Mouse (Mus musculus) heart, embryonic 16.5 days (tissue): Measurements from ENCODE around the gene a. TPM values are rescaled to one million over a fixed set of nuclear protein-coding genes. Genes with fewer than 3 reads are reported as not detected.
"Not testable (repeated sequence)": the region's sequence is repeated elsewhere in the genome, so short reads cannot be mapped to it uniquely, and the experiment has no call there.

Source experiments
- ATAC-seq: fragments of 200-750 bp; cut with Nextera tagmentation; replicated peaks from 2 replicates; pipeline ENCODE4 v1.8.0; 2017; ENCODE audit warnings: moderate number of reproducible peaks; ENCODE audit not compliant: insufficient read depth, low FRiP score; ENCODE audit errors: extremely low read depth
- H3K27ac ChIP-seq: fragments of 300-500 bp; sonication (generic); 2 replicates; pipeline ENCODE4 v1.5.1; 2014; ENCODE audit warnings: mild to moderate bottlenecking, low read length, control low read depth, moderate library complexity
- H3K27me3 ChIP-seq: fragments of 300-500 bp; sonication (generic); 2 replicates; pipeline ENCODE4 v1.6.1; 2014; ENCODE audit warnings: low read length, mixed read lengths; ENCODE audit not compliant: control insufficient read depth, insufficient read depth
- H3K36me3 ChIP-seq: fragments of 300-500 bp; sonication (generic); 2 replicates; pipeline ENCODE4 v1.6.1; 2014; ENCODE audit not compliant: control insufficient read depth, insufficient read depth
- H3K4me1 ChIP-seq: fragments of 300-500 bp; sonication (generic); 2 replicates; pipeline ENCODE4 v1.6.1; 2014; ENCODE audit warnings: low read length, mixed read lengths; ENCODE audit not compliant: control insufficient read depth, insufficient read depth
- H3K4me2 ChIP-seq: fragments of 300-500 bp; sonication (generic); 2 replicates; pipeline ENCODE4 v1.6.1; 2014; ENCODE audit warnings: low read depth, mild to moderate bottlenecking, control low read depth, low read length
- H3K4me3 ChIP-seq: fragments of 300-500 bp; sonication (generic); 2 replicates; pipeline ENCODE4 v1.5.1; 2014; ENCODE audit warnings: mild to moderate bottlenecking, control low read depth, low read length
- H3K9ac ChIP-seq: fragments of 300-500 bp; sonication (generic); 2 replicates; pipeline ENCODE4 v1.6.1; 2014; ENCODE audit warnings: low read length, control low read depth
- H3K9me3 ChIP-seq: fragments of 300-500 bp; sonication (generic); replicated peaks from 2 replicates; pipeline ENCODE4 v1.6.1; 2016; ENCODE audit warnings: low read length; ENCODE audit not compliant: control insufficient read depth
- WGBS: fragments of 180-500 bp; shearing (Covaris S2); extraction: QIAGEN DNeasy Blood & Tissue Kit; methylation state at CpG from one replicate; pipeline ENCODE4 v1.1.7; 2014; 5-methylcytosine and 5-hydroxymethylcytosine counted together
- polyA plus RNA-seq: library from polyadenylated mRNA; unstranded; fragments of >200 nt; fragmentation: Nextera tagmentation; extraction: Ambion mirVana; gene quantifications from 2 replicates; pipeline ENCODE4 v1.2.1, GENCODE M21; 2015

Gene a
- polyA plus RNA-seq, 1 experiment from 2014 or later = 0.93 TPM

DNA sequence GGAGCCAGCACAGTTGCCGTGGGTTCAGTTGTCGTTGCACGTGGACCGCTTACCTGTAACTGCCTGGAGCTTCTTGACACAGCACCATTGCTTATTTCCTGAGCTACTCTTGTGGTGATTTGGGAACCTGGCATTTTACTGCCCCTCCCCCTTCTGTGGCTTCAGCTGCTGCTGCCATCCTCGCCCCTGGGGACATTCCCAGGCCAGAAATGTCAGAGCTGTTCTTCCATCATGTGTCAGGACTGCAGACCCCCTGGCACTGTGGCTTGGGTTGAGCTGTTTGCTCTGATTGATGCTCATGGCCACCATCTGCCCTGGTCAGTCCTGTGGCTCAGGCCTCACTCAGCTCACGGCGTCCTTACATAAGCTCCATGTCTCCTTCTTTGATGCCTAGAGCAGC, 129.7 kb downstream of the a start:
- no peaks in the 10 kb centered on the region for H3K36me3 ChIP-seq
- H3K4me2 ChIP-seq = no peak overlapping the region
- no peaks in the 10 kb centered on the region for H3K4me1 ChIP-seq
- H3K27me3 ChIP-seq = no peaks in the 10 kb centered on the region
- ATAC-seq = no peak
- 84% methylated on average over 7 of the region's 7 CpGs for WGBS
- H3K9ac ChIP-seq = no peak overlapping the region
- H3K27ac ChIP-seq = no peak overlapping the region
- no peaks in the 10 kb centered on the region for H3K9me3 ChIP-seq
- H3K4me3 ChIP-seq = no peak overlapping the region

- H3K27ac ChIP-seq, H3K4me2 ChIP-seq, H3K9me3 ChIP-seq, H3K9ac ChIP-seq, H3K4me3 ChIP-seq, ATAC-seq, H3K27me3 ChIP-seq, H3K36me3 ChIP-seq, H3K4me1 ChIP-seq: not testable (repeated sequence)
- no CpG with 5 or more reads among the region's 4 CpGs for WGBS
These were observed 130.9 kb downstream of the a start for GRCm38 (mm10) chr2:154922134-154922533.

- no peak overlapping the region for H3K4me2 ChIP-seq
- no peak overlapping the region for H3K9ac ChIP-seq
- H3K4me1 ChIP-seq = no peaks in the 10 kb centered on the region
- H3K27ac ChIP-seq = no peak overlapping the region
- H3K27me3 ChIP-seq = no peaks in the 10 kb centered on the region
- H3K36me3 ChIP-seq = no peaks in the 10 kb centered on the region
- 65% methylated on average over 7 of the region's 7 CpGs for WGBS
- no peak for ATAC-seq
- no peaks in the 10 kb centered on the region for H3K9me3 ChIP-seq
- H3K4me3 ChIP-seq = no peak overlapping the region
These were observed 134.3 kb downstream of the a start for GRCm38 (mm10) chr2:154925411-154926031.

DNA sequence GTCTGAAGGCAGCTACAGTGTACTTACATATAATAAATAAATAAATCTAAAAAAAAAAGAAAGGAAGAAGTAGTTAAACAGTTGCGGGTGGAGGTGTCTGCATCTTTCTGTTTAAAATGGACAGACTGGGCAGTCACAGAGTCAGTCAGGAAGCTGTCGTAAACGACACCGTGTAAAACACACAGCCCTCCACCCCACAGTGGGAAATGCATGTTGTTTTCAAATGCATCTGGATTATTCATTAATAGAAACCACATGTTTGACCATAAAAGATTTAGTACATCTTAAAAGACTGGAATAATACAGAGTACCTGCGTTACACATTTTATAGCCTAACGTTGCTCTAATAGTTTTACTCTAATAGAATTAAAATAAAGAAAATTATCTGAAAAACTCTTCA, 135.6 kb downstream of the a start:
- 84% methylated on average over 6 of the region's 6 CpGs for WGBS

GRCm38 (mm10) chr2:154928298-154928697, 137.1 kb downstream of the a start:
- Histone ChIP-seq H3K4me3 (no peak overlapping the region), H3K36me3 (no peaks in the 10 kb centered on the region), H3K27ac (no peak overlapping the region), H3K4me2 (no peak overlapping the region), H3K9ac (no peak overlapping the region), H3K27me3 (no peaks in the 10 kb centered on the region), H3K9me3 (no peaks in the 10 kb centered on the region), H3K4me1 (no peaks in the 10 kb centered on the region)
- no peak for ATAC-seq
- WGBS = 52% methylated on average over 2 of the region's 2 CpGs

More for the DNA sequence above, 135.6 kb downstream of the a start:
- H3K4me2 ChIP-seq = no peak overlapping the region
- H3K27me3 ChIP-seq = no peaks in the 10 kb centered on the region
- ATAC-seq = no peak
- H3K36me3 ChIP-seq = no peaks in the 10 kb centered on the region
- no peak overlapping the region for H3K9ac ChIP-seq
- no peak overlapping the region for H3K4me3 ChIP-seq
- no peaks in the 10 kb centered on the region for H3K4me1 ChIP-seq
- no peaks in the 10 kb centered on the region for H3K9me3 ChIP-seq
- H3K27ac ChIP-seq = no peak overlapping the region

DNA sequence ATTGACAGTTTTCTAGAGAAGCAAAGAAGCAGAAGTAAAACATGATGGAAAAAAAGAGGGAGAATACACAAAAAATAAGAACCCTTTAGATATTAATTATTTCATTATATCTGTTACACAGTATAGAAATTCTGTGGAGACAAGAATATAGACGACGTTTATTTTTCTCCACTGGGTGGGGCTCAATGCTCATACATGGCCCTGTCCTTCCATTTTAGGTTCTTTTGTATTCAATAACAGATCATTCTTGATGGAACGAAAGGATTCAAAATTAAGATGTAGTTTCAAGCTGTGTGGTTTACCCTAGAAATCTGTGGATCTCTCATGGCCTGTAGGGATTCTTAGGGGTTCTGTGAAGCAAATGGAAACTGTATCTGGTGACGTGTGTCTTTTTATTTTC, 142.7 kb downstream of the a start:
- Histone ChIP-seq H3K4me2 (no peak overlapping the region), H3K27me3 (no peaks in the 10 kb centered on the region), H3K4me1 (no peaks in the 10 kb centered on the region), H3K9ac (no peak overlapping the region), H3K4me3 (no peak overlapping the region), H3K36me3 (no peaks in the 10 kb centered on the region), H3K27ac (no peak overlapping the region), H3K9me3 (no peaks in the 10 kb centered on the region)
- 62% methylated on average over 4 of the region's 4 CpGs for WGBS
- ATAC-seq = no peak

- Histone ChIP-seq H3K9ac (no peak overlapping the region), H3K27ac (no peak overlapping the region), H3K4me1 (no peaks in the 10 kb centered on the region), H3K4me3 (no peak overlapping the region), H3K36me3 (no peaks in the 10 kb centered on the region), H3K9me3 (no peaks in the 10 kb centered on the region), H3K4me2 (no peak overlapping the region), H3K27me3 (no peaks in the 10 kb centered on the region)
- ATAC-seq = no peak
- 65% methylated on average over 6 of the region's 6 CpGs for WGBS
These were observed 144.9 kb downstream of the a start for GRCm38 (mm10) chr2:154936106-154936505.

DNA sequence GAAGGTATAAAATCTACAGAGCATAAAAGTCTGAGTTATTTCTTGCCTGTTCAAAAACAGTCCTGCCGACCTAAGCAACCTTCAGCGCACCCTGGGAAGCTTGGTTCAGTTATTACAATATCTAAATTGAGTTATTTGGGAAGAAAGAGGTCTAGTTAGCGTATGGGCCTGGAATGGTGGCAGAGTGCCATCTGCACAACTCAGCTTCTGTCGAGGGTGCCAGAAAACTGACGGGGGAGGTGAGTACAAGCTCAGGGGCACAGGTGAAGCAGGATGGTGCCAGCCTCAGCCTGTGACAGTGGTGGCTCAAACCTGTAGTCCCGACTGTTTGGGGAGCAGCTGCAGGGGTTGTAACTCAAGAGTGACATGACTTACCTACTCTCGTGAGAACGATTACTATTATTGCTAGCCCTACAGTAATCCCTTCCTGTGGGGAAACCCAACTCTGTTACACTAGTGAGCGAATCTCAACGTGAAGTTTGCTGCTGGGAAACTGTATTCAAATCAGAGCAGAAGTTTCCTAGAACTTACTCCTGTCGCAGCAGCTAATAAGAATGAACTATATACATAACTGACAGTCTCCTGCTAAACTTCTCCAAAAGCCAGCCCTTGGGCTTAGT, 145.4 kb downstream of the a start:
- Histone ChIP-seq H3K9me3 (no peaks in the 10 kb centered on the region), H3K36me3 (no peaks in the 10 kb centered on the region), H3K4me3 (no peak overlapping the region), H3K4me1 (no peaks in the 10 kb centered on the region), H3K9ac (no peak overlapping the region), H3K27ac (no peak overlapping the region), H3K27me3 (no peaks in the 10 kb centered on the region), H3K4me2 (no peak overlapping the region)
- WGBS = 71% methylated on average over 11 of the region's 11 CpGs
- no peak for ATAC-seq

DNA sequence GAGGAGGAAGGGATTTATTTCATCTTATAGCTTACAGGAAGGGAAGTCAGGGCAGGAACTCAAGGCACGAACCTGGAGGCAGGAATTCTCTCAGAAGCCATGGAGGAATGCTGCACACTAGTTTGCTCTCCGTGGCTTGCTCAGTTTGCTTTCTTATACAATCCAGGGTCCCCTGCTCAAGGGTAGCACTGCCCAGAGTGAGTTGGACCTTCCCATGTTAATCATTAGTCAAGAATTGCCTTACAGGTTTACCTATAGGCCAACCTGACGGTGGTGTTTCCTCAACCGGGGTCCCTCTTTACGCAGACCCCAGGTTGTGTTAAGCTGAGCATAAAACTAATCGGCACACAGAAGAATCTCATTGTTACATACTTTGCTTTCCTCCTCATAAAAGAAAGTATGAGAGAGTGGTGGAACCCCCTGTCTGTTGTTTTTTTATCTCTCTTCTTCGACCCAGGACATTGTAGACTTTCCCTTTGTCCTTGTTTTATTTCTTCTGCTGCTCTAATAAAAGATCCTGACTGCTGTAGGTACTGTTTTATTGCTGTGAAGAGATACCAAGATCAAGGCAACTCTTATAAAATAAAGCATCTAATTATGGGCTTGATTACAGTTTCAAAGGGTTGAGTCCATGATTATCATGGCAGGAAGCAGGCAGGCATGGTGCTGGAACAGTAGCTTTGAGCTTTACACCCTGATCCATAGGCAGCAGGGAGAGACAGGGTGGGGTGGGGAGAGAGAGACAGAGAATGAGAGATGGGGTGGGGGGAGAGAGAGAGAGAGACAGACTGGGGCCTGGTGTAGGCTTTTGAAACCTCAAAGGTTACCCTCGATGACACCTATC, 146.6 kb downstream of the a start:
- no peak overlapping the region for H3K9ac ChIP-seq
- no peaks in the 10 kb centered on the region for H3K27me3 ChIP-seq
- no peak overlapping the region for H3K4me3 ChIP-seq
- H3K27ac ChIP-seq = no peak overlapping the region
- no peaks in the 10 kb centered on the region for H3K36me3 ChIP-seq
- H3K4me2 ChIP-seq = no peak overlapping the region
- WGBS = 84% methylated on average over 8 of the region's 8 CpGs
- no peaks in the 10 kb centered on the region for H3K9me3 ChIP-seq
- ATAC-seq = no peak
- no peaks in the 10 kb centered on the region for H3K4me1 ChIP-seq
